Mouse (Mus musculus) mouse embryonic stem cell (cell line): ENCODE results near the gene Tpbg.

Source experiments
- in situ Hi-C, 2 experiments: fragments of 300-500 bp; cut with MboI; formaldehyde crosslinking; loops; 1 replicate in 1 of 2; 3 replicates in 1 of 2; pipeline ENCODE4 v1.14.3; 2019 to 2020; ENCODE audit warnings: low sequenced_read_pairs in 2 of 2, low pct_unique_long_range_greater_than_20kb in 1 of 2, mixed read lengths in 1 of 2; ENCODE audit not compliant: unreplicated experiment in 1 of 2

Tpbg gene

DNA sequence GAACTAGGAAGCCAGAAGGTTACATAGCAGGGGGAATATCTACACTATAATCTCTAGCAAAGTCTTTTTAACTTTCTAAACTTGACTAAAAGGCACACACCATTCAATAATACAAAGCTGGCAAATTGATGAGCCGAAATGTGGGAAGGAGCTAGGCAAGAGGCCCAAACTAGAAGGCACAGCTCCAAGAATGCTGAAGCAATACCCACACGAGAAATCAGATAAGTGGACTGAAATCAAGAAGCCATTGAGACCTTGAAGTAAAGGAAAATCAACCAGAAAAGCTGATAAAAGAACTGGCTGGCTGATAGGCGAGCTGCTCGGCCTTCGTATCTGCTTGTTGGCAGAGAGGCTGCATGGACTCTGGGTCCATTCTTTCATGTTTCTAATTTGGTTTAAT, 51.5 kb downstream of the Tpbg start:
- in situ Hi-C loops: no loop called here
